8 mouse cellular contexts compared by ENCODE assay signal in genomic region chr4:120815163-120815562, GRCm38 (mm10). TPM values are rescaled to one million over a fixed set of nuclear protein-coding genes. Genes with fewer than 3 reads are reported as not detected.
A peak's percentile ranks its signal among the peaks of the same experiment; 100 is the strongest.
DNase-seq lines count a peak whose midpoint lies in the region; ATAC-seq and TF ChIP-seq lines count a peak whose summit lies in the region.

No protein-coding gene starts in this region.

- H3K27me3 ChIP-seq in heart, embryonic 10.5 days (ENCODE audit: insufficient read depth, poor library complexity, severe bottlenecking) = no peaks in the 10 kb centered on the region
- no peaks in the 10 kb centered on the region for H3K27me3 ChIP-seq in E14TG2a.4 (ENCODE audit: insufficient read depth, low read length)
- H3K27me3 ChIP-seq in forebrain, embryonic 15.5 days = no peaks in the 10 kb centered on the region
- H3K27me3 ChIP-seq in liver, embryonic 16.5 days (ENCODE audit: control insufficient read depth, insufficient read depth, low read depth, low read length) = no peaks in the 10 kb centered on the region

- H3K9ac ChIP-seq in forebrain, embryonic 15.5 days (replicated peaks) = peak overlapping the region; percentile 54
- H3K9ac ChIP-seq in liver, embryonic 16.5 days (ENCODE audit: low read depth, low read length) = peak overlapping the region; percentile 62

- peak overlapping the region; percentile 66 for H3K4me2 ChIP-seq in forebrain, embryonic 15.5 days (replicated peaks)
- peak overlapping the region; percentile 67 for H3K4me2 ChIP-seq in liver, embryonic 16.5 days (ENCODE audit: low read depth, low read length)

- intact Hi-C loops in left cerebral cortex, postnatal 10 days (cut with DNase I) = no loop called here

- DNase-seq in heart, embryonic 10.5 days (ENCODE audit: low spot score) = no peak
- no peak for DNase-seq in heart, adult 9 months (ENCODE audit: low spot score in 2 of 2)
- DNase-seq in thymus, postnatal 10 days (ENCODE audit: low spot score in 2 of 2) = no peak
- no peak for DNase-seq in left cerebral cortex, postnatal 10 days (ENCODE audit: extremely low spot score in 1 of 2, low spot score in 2 of 2)
- DNase-seq in spleen, postnatal 4 days (ENCODE audit: low spot score in 2 of 2) = no peak

- 15% methylated on average over 4 of the region's 4 CpGs for WGBS in heart, embryonic 10.5 days
- 9% methylated on average over 4 of the region's 4 CpGs for WGBS in forebrain, embryonic 15.5 days
- 19% methylated on average over 4 of the region's 4 CpGs for WGBS in liver, embryonic 16.5 days (ENCODE audit: insufficient replicate concordance)

- H3K4me3 ChIP-seq in heart, embryonic 10.5 days = peak overlapping the region; percentile 67
- peak overlapping the region; percentile 73 for H3K4me3 ChIP-seq in E14TG2a.4 (replicated peaks; ENCODE audit: low read length)
- H3K4me3 ChIP-seq in forebrain, embryonic 15.5 days = peak overlapping the region; percentile 51
- peak overlapping the region; percentile 67 for H3K4me3 ChIP-seq in liver, embryonic 16.5 days (ENCODE audit: low read depth, low read length)

- H3K36me3 ChIP-seq in heart, embryonic 10.5 days = no peaks in the 10 kb centered on the region
- H3K36me3 ChIP-seq in E14TG2a.4 (ENCODE audit: insufficient read depth, low read length) = peaks cover 3% of the 10 kb centered on the region; the same call in 1 of the 2 replicates
- H3K36me3 ChIP-seq in forebrain, embryonic 15.5 days = no peaks in the 10 kb centered on the region
- H3K36me3 ChIP-seq in liver, embryonic 16.5 days (ENCODE audit: control insufficient read depth, insufficient read depth) = no peaks in the 10 kb centered on the region

- H3K9me3 ChIP-seq in heart, embryonic 10.5 days = no peaks in the 10 kb centered on the region
- H3K9me3 ChIP-seq in E14TG2a.4 (ENCODE audit: low read length) = no peaks in the 10 kb centered on the region
- H3K9me3 ChIP-seq in forebrain, embryonic 15.5 days = no peaks in the 10 kb centered on the region
- no peaks in the 10 kb centered on the region for H3K9me3 ChIP-seq in liver, embryonic 16.5 days (replicated peaks; ENCODE audit: control insufficient read depth, low read length)

- peaks cover 45% of the 10 kb centered on the region for H3K4me1 ChIP-seq in heart, embryonic 10.5 days
- H3K4me1 ChIP-seq in E14TG2a.4 (replicated peaks; ENCODE audit: low read depth, low read length) = peaks cover 85% of the 10 kb centered on the region
- peaks cover 48% of the 10 kb centered on the region for H3K4me1 ChIP-seq in forebrain, embryonic 15.5 days
- H3K4me1 ChIP-seq in liver, embryonic 16.5 days (ENCODE audit: control insufficient read depth, low read depth, low read length) = peaks cover 26% of the 10 kb centered on the region

- ATAC-seq in forebrain, embryonic 15.5 days (replicated peaks) = peak; percentile 14
- no peak for ATAC-seq in liver, embryonic 16.5 days (ENCODE audit: low read depth)

- no peak for TF ChIP-seq CTCF in E14TG2a.4 (conservative IDR thresholded peaks at IDR 0.05; ENCODE audit: low read length)

- peak overlapping the region; percentile 93 for H3K27ac ChIP-seq in heart, embryonic 10.5 days
- H3K27ac ChIP-seq in forebrain, embryonic 15.5 days (replicated peaks) = peak overlapping the region; percentile 60
- peak overlapping the region; percentile 54 for H3K27ac ChIP-seq in liver, embryonic 16.5 days (ENCODE audit: low read length)

RNA-seq across cellular contexts. Expression of gene Nfyc, which starts 16.2 kb away (rescaled TPM):
- 111 and 117 TPM in 2 replicates for polyA plus RNA-seq in heart, embryonic 10.5 days (2016; fragmentation: Nextera tagmentation; extraction: Ambion mirVana)
- 95.4 and 98.5 TPM in 2 replicates for polyA plus RNA-seq in forebrain, embryonic 15.5 days (2015; fragmentation: Nextera tagmentation; extraction: Ambion mirVana)
- 44.6 and 47.4 TPM in 2 replicates for polyA plus RNA-seq in liver, embryonic 16.5 days (2015; fragmentation: Nextera tagmentation; extraction: Ambion mirVana)
- total RNA-seq in left cerebral cortex, postnatal 10 days (2021) = 10 to 100 TPM; 43.8 to 47.9 TPM

RNA-seq across cellular contexts. Expression of gene Rims3, which starts 39.5 kb away (rescaled TPM):
- polyA plus RNA-seq in heart, embryonic 10.5 days (2016; fragmentation: Nextera tagmentation; extraction: Ambion mirVana) = 1.8 and 3.4 TPM in 2 replicates
- polyA plus RNA-seq in forebrain, embryonic 15.5 days (2015; fragmentation: Nextera tagmentation; extraction: Ambion mirVana) = 9.3 and 10.7 TPM in 2 replicates
- 0.21 and 0.25 TPM in 2 replicates for polyA plus RNA-seq in liver, embryonic 16.5 days (2015; fragmentation: Nextera tagmentation; extraction: Ambion mirVana)
- 10 to 100 TPM; 38.9 to 41.0 TPM for total RNA-seq in left cerebral cortex, postnatal 10 days (2021)
